ENCODE assay signal across 9 mouse cellular contexts in the genomic region with DNA sequence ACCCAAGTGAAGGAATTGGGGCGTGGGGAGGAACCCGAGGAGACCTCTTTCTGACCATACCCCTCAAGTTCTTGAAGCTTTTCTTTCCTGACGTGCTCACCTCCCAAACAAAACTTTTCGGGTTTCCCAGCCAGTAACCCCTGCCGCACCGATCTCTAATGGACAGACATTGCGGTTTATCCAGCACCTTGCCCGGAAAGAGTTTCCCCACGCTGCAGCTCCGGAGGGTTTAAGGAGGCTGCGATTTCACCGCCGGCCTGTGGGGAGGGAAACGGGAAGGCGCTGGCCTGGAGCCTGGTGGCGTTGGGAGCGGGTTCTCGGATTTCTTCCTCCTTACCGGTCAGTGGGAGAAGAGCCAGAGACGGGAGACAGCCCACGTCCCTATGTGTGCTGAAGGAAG. TPM values are rescaled to one million over a fixed set of nuclear protein-coding genes. Genes with fewer than 3 reads are reported as not detected.
DNase-seq lines count a peak whose midpoint lies in the region; ATAC-seq lines count a peak whose summit lies in the region.
"Had no signal": no experiment of that assay in that cellular context is flagged by ENCODE, and none has a peak within 500 bp of the region (broad histone marks: within the 10 kb centered on the region; RNA-seq: fewer than 3 reads in every experiment).

No protein-coding gene starts in this region.

- WGBS in heart, embryonic 15.5 days: 1% methylated on average over 20 of the region's 21 CpGs
- under 1% methylated on average over 21 of the region's 21 CpGs for WGBS in liver, embryonic 13.5 days (ENCODE audit: insufficient replicate concordance)

- intact Hi-C loops in heart, postnatal 36 days (cut with DNase I): loop anchor here (5.0 kb wide), 1 partner anchor 456 kb away; no protein-coding TSS in a partner anchor
- intact Hi-C loops in gastrocnemius, postnatal 14 days (cut with DNase I; ENCODE audit: low total_unique reads): loop anchor here (10.0 kb wide), 2 partner anchors 88 to 458 kb away; no protein-coding TSS in a partner anchor

- H3K9ac ChIP-seq in heart, embryonic 15.5 days: no peak overlapping the region
- no peak overlapping the region for H3K9ac ChIP-seq in liver, embryonic 13.5 days

- no peak overlapping the region for H3K27ac ChIP-seq in heart, embryonic 15.5 days
- no peak overlapping the region for H3K27ac ChIP-seq in liver, embryonic 13.5 days

- DNase-seq in heart, postnatal 36 days: no peak
- DNase-seq in adipocyte (ENCODE audit: low spot score): peak; percentile 60
- peak; percentile 77 for DNase-seq in gastrocnemius, postnatal 14 days
- DNase-seq in liver, embryonic 13.5 days: no peak
- no peak for DNase-seq in frontal cortex, postnatal 10 days (ENCODE audit: low spot score in 2 of 2)
- DNase-seq in layer of hippocampus, adult 9-10 months (ENCODE audit: low spot score): no peak
- no peak for DNase-seq in spleen, adult 12 weeks (ENCODE audit: low spot score)

- H3K4me1 ChIP-seq in heart, embryonic 15.5 days (replicated peaks): peaks cover 8% of the 10 kb centered on the region
- H3K4me1 ChIP-seq in liver, embryonic 13.5 days (replicated peaks): no peaks in the 10 kb centered on the region

- H3K9me3 ChIP-seq in heart, embryonic 15.5 days (replicated peaks): no peaks in the 10 kb centered on the region
- no peaks in the 10 kb centered on the region for H3K9me3 ChIP-seq in liver, embryonic 13.5 days (replicated peaks)

- peak overlapping the region; percentile 58 for H3K4me2 ChIP-seq in heart, embryonic 15.5 days
- 0 out of 2 replicates have a peak overlapping the region, but pooled peaks have one; percentile 17 for H3K4me2 ChIP-seq in liver, embryonic 13.5 days

- H3K4me3 ChIP-seq in heart, embryonic 15.5 days: peak overlapping the region; percentile 32
- H3K4me3 ChIP-seq in liver, embryonic 13.5 days (replicated peaks): no peak overlapping the region

- ATAC-seq in heart, embryonic 15.5 days (replicated peaks; ENCODE audit: insufficient number of reproducible peaks, insufficient read depth, low FRiP score, low read depth): no peak
- ATAC-seq in liver, embryonic 13.5 days (ENCODE audit: low read depth): no peak

- H3K27me3 ChIP-seq in heart, embryonic 15.5 days: peaks cover 98% of the 10 kb centered on the region
- peaks cover 98% of the 10 kb centered on the region for H3K27me3 ChIP-seq in liver, embryonic 13.5 days

- no peaks in the 10 kb centered on the region for H3K36me3 ChIP-seq in heart, embryonic 15.5 days
- no peaks in the 10 kb centered on the region for H3K36me3 ChIP-seq in liver, embryonic 13.5 days

RNA-seq across cellular contexts. Expression of a gene that starts 5.9 kb away (rescaled TPM):
- polyA plus RNA-seq in heart, embryonic 15.5 days (2015; fragmentation: Nextera tagmentation; extraction: Ambion mirVana): not detected in 2 replicates
- not detected for total RNA-seq in heart, postnatal 36 days (2021)
- 1 to 10 TPM; 5.5 to 9.9 TPM for total RNA-seq in gastrocnemius, postnatal 14 days (2021)
- not detected in 2 replicates for polyA plus RNA-seq in liver, embryonic 13.5 days (2015; fragmentation: Nextera tagmentation; extraction: Ambion mirVana)
- total RNA-seq: left cerebral cortex, postnatal 10 days had no signal

Comparison
In these comparisons a context has a peak if more than half of its experiments do, and no peak if none do; other contexts are left out.
1. DNase-seq: peak in adipocyte (single experiment) and gastrocnemius, postnatal 14 days (single experiment); none in heart, postnatal 36 days (0 of 2), liver, embryonic 13.5 days (single experiment), frontal cortex, postnatal 10 days (0 of 2), layer of hippocampus, adult 9-10 months (single experiment) and spleen, adult 12 weeks (single experiment).
2. RNA of a gene that starts 5.9 kb away (total RNA-seq): 5.5 to 9.9 TPM in gastrocnemius, postnatal 14 days; not detected in heart, postnatal 36 days; every median in the first group is over 4 times any median in the second.